Mouse (Mus musculus) spleen, postnatal 14 days (tissue): ENCODE results near the gene Pdcd2l.

Experiments
- DNase-seq, 2 experiments: peaks; one replicate each; pipeline ENCODE4 v3.0.0; 2021 to 2022; ENCODE audit warnings: low spot score in 2 of 2

The Pdcd2l gene

DNA sequence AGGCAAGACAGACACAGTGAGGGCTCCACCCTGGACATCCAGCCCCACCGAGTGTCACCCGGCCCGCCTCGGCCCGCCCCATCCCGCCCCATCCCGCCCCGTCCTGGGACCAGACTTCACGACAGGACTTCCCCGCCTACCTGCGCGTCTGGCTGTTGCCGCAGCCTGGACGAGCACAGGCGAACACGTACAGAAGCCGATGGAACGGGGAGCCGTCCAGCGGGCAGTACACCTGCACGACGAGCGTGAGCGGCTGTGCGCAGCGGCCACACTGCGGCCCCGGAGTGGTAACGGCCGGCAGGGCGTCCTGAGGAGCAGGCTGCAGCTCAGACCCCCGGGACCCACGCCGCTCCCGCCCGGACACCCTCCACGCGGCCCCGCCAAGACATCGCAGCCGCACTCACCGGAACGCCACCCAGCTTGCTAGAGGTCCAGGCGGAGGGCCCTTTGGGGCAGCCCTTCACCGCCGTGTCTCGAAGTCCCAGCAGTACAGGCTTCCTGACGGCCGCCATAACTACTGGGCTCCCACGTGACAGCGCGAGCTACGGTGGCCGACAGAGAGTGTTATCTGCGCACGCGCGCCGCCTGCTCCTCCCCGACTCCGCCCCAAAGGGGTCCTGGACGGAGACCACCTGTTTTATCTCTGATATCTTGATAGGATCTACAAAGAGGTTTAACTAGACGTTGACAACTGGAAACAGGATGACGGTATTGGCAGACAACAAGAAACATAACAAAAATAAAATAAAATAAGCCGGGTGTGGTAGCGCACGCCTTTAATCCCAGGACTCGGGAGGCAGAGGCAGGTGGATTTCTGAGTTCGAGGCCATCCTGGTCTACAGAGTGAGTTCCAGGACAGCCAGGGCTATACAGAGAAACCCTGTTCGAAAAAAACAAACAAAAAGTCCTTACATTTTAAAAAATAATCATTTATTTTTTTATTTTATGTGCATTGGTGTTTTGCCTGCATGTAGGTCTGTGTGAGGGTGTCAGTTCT is at the start of gene Pdcd2l:
Gene Pdcd2l (minus strand): TSS at position 530 of the 997 bp plus-strand sequence.
- peak; percentile 83 to 90 for DNase-seq

- no peak for DNase-seq
These were observed 45.7 kb upstream of the Pdcd2l start for GRCm38 (mm10) chr7:34242176-34242575.

DNA sequence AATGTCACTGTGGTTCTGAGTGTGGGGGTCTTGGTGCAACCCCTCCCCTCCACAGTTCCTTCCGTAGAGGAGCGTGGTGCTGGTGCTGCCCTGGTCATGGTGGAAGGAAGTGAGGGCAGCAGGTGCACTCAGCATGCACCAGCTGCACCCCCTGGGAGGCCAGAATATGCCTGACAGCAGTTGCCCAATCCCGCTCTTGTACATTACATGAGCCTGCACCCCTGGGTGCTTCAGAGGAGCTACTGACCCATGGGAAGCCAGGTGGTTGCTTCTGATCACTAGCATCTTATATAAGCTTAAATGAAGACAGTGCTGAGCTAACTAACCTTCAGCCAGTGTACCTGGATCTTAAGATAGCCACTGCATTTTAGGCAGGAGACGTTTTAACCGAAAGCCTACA is 41.6 kb upstream of the Pdcd2l start:
- DNase-seq: no peak

- no peak for DNase-seq
These were observed 39.1 kb upstream of the Pdcd2l start for GRCm38 (mm10) chr7:34235602-34236001.

GRCm38 (mm10) chr7:34234610-34235561 is 38.4 kb upstream of the Pdcd2l start:
- DNase-seq: no peak

DNA sequence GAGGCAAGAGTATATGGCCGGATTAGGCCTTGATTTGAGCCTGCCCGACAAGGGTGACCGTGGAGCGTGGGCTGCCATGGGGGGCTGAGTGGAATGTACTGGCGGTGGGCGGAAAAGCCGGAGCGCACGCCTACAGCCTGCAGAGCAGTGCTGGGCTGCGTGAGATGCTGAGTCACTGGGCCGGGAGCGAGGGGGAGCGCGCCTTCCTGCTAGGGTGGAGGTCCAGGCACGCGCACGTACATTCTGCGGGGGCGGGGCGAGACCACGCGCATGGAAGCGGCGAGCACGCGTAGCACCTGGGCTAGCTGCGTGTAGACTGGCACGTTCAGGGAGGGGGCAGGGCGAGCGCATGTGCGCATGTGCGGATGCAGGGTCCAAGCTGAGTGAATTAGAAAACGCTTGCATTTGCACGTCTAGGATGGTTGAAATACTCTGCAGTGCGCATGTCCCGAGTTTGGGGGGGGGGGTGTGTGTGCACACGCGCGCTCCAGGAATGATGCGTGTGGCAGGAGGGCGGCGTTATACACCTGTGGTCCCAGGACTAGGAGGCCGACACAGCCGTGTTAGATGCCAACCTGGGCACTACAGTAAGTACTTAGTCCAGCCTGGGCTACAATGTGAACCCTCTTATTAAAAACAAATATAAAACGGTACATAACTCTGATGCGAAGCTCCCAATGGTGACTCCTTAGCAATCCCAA is 37.6 kb upstream of the Pdcd2l start:
- DNase-seq: peak; percentile 93 to 96

- DNase-seq: no peak
These were observed 36.6 kb upstream of the Pdcd2l start for GRCm38 (mm10) chr7:34232785-34233725.

DNA sequence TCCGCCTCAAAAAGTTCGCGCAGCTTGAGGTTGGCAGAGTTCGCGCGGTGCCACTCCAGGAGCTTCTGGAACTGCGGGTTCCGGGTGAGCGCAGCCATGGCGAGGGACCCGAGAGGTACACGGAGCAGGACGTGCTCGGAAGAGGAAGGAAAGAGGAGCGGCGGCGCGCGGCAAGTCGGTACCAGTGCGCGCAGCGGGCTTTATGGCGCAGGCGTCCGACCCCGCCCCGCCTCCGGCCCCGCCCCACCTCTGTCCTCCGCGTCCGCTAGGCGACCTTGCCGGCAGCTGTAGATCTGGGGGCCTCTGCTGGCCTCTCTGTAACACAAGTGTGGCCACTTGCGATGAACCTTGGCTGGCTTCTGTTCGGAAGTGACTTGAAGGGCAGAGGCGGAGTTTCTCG is 33.7 kb upstream of the Pdcd2l start, which contains the start of gene Gpi1:
Gene Gpi1 (minus strand): TSS at position 221 of the 400 bp plus-strand sequence.
- peak; percentile 65 for DNase-seq

DNA sequence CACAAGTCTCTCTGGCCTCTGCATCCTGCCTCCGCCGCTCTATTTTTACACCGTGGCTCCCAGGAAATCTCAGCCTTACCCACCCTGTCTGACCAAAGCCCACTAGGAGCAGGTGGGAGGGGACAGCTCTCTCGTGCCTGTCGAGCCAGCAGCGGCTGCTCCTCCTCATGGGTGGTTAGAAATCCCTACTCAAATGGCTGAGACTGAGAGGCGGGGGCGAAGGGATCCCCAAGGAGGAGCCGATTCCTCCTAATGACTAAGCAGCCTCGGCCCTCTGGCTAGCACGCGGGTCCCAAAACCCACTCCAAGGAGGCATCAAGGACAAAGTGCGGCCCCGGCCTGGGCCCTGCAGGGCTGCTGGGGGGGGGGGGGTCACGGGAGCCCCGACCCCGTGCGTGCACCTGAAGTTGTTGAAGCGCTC is 33.2 kb upstream of the Pdcd2l start:
- no peak for DNase-seq

- DNase-seq: no peak
These were observed 32.7 kb upstream of the Pdcd2l start for GRCm38 (mm10) chr7:34229153-34229552.

GRCm38 (mm10) chr7:34228641-34229040 is 32.2 kb upstream of the Pdcd2l start:
- DNase-seq: no peak

DNA sequence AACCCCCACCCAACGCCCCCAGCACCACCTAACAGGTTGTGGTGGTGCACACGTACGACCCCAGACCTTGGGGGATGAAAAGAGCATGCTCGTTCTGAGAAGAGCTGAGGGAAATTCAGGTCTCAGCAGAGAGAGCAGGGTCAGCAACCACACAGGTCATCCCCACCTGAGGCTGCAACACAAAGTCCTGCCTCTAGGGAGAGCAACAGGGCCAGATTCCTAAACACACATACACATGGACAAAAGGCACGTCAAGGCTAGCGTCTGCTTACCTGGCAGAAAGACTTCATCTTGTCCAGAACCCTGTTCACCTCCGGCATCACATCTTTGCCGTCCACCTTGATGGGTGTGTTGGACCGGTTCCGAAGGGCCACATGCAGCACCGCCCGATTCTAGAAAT is 30.4 kb upstream of the Pdcd2l start:
- DNase-seq: no peak

GRCm38 (mm10) chr7:34226086-34226485 is 29.6 kb upstream of the Pdcd2l start:
- DNase-seq: no peak

GRCm38 (mm10) chr7:34224308-34224707 is 27.8 kb upstream of the Pdcd2l start:
- no peak for DNase-seq

DNA sequence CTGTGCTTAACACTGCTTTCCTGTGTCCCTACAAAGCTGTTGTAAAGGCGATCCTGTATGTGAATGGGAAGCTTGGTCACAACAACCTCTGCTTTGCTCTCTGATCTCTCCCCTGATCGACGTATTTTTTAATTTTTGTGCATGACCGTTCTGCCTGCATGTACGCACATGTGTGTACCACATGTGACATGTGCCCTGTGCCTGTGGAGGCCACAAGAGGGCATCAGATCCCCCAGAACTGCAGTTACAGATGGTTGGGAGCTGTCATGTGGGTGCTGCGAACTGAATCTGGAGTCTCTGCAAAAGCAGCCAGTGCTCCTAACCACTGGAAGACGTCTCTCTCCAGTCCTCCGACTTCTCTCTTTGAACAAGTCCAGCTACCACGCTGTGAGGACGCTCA is 25.9 kb upstream of the Pdcd2l start:
- DNase-seq: no peak

- DNase-seq: no peak
These were observed 25.3 kb upstream of the Pdcd2l start for GRCm38 (mm10) chr7:34221594-34222250.

DNA sequence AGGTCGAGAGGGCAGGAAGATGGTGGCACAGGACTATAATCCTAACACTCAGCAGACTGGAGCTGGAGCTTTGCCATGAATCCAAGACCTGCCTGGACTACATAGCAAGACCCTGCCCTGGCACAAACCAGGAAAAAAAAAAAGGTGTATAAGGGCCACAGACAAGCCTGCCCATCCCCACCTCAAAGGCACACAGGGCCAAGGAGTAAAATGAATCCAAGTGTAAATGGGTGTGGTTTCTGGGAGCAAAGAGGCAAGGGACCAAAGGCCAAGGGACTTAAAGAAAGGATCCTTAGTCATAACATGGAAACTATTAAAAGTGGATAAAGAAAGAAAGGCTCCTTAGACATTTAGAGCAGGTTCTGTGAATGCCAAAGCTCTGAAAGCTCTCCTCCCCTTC is 22.0 kb upstream of the Pdcd2l start:
- no peak for DNase-seq

DNA sequence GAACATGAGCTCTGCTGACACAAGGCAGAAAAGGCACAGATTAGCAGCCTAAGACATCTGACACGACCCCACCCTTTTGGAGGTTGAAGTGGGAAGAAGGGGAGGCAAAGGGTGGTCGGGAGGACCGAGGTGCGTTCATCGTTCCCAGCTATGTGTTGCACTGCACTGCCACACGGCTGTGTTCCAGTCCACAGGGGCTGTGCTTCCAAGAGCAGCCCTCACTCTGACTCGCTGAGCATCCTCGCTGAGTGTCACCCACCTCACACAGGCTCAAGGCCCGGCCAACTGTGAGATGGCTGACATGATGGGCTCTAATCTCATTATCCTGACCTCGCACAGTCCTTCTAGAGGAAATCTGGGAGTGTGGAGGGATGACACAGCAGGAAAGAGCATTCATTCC is 20.0 kb upstream of the Pdcd2l start:
- DNase-seq: no peak

DNA sequence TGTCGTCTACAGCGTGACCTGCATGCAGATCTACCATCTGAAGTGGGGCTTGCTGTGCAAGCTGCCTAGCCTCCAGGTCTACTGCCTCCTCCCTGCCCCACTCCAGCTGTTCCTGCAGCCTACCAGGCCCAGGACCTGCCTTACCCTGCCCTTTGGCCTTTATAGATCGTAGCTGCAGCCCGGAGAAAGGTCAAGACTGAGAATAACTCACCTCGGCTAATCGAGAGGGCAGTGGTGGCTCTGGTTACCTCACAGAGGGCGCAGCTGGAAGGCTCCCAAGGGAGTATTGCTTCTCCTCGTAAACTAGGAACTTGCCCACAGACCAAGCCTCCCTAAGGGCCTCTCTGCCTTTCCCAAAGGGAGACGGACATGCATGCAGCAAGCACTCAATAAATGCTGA is 19.0 kb upstream of the Pdcd2l start:
- no peak for DNase-seq

GRCm38 (mm10) chr7:34214644-34215043 is 18.2 kb upstream of the Pdcd2l start:
- no peak for DNase-seq
